Mouse (Mus musculus): ENCODE data around the gene Clec9a.

Gene Clec9a

GRCm38 (mm10) chr6:129425217-129425616 is 16.6 kb downstream of the Clec9a start:
- DNase-seq (ENCODE audit: low spot score): no peak

DNA sequence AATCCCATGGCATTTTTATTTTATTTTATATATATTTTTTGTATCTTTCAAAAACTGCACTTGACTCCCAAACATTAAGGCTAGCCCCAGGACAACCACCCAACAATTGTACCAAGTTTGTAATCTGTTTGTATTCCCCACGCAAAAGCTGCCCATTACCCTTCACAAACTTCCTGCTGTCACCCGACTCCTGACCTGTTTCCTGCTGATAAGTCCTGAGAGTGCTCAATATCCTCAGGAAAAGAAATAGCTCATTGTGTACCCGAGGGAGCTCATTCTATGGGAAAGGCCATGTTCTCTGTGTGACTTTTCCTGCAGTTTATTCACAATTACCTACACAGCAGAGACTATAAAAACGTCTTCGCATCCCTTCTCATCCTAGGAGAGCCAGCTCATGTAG is 17.1 kb downstream of the Clec9a start:
- DNase-seq (ENCODE audit: low spot score): no peak

- no peak for DNase-seq (ENCODE audit: low spot score)
Measured at GRCm38 (mm10) chr6:129427281-129427680, 18.6 kb downstream of the Clec9a start.

DNA sequence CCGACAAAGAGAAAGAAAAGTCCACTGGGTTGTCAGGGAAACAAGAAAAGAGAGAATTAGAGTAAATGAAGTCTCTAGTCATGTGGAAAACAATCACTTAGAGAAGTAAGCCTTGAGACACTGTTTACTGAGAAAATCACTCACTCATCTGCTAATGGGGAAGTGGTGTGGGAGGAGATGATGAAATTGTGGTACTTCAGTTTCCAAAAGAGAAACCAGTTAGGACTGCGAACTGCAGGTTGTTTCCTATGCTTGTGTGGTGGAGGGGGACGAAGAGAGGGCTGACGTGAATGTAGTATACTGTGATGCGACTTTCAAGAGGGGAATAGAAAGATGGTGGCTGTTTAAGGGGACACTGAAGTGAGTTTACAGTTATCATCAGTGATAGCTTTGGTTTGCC is 25.6 kb downstream of the Clec9a start:
- DNase-seq (ENCODE audit: low spot score): no peak

GRCm38 (mm10) chr6:129436025-129436424 is 27.4 kb downstream of the Clec9a start:
- no peak for DNase-seq (ENCODE audit: low spot score)

GRCm38 (mm10) chr6:129438033-129438432 is 29.4 kb downstream of the Clec9a start:
- no peak for DNase-seq (ENCODE audit: low spot score)

DNA sequence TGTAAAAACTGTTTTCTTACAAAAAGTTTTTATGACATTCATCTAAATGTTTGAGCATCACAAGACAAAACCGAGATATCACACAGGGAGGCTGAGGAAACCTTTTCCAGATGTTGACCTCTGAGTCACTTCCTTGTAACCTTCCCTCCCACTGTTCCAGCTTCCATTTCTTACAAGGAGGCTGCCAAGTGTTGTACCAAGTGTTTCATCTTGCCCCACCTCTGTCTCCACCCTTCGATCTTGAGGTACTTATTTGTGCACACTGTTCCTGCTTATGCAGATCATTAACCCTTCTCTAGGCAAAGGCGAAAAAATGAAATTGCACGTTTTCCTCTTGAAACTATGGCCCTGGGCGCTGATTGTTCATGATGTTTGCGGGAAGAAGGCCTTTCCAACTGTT is 41.1 kb downstream of the Clec9a start:
- DNase-seq (ENCODE audit: low spot score): no peak

DNA sequence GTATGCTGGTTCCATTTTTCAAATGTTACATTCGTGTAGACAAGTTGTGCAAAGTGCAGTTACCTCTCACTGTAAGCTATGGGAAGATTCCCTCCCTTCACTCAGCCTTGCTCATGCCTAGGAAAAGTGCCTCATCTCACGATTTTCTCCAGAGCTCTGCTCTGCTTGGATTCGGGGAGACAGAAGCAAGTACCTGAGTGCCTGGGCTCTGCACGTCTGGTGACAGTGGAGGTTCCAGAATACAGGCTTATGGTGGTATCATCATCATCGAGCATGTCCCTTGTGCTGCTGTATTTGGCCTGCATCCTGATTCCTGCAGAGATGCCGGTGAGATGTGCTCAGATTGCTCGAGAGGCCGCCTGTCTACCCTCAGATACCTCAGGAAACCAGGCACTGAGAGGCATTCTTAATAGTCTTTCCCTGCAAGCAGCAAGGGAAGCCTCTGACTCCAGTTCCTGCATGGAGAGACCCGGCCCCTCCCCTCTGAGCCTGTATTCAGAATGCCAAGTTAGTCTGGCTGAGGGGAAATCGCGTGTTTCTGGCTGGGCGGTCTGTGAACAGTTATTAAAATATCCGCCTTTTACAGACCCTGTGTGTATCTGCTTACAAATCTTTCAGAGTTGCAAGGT is 42.9 kb downstream of the Clec9a start, which contains the start of gene Clec1a:
Clec1a (minus strand) TSS at position 590 of the 629 bp plus-strand sequence.
- no peak for DNase-seq (ENCODE audit: low spot score)

- no peak for DNase-seq (ENCODE audit: low spot score)
Measured at GRCm38 (mm10) chr6:129471386-129471785, 62.7 kb downstream of the Clec9a start.

GRCm38 (mm10) chr6:129472627-129473026 is 64.0 kb downstream of the Clec9a start:
- no peak for DNase-seq (ENCODE audit: low spot score)
